Mouse (Mus musculus) forebrain, embryonic 12.5 days (tissue): Measurements from ENCODE around the gene Hist1h2aa. TPM values are rescaled to one million over a fixed set of nuclear protein-coding genes. Genes with fewer than 3 reads are reported as not detected.

Source experiments
- ATAC-seq: fragments of 200-750 bp; cut with Nextera tagmentation; 2 replicates; pipeline ENCODE4 v1.8.0; 2017; ENCODE audit warnings: moderate TSS enrichment; ENCODE audit not compliant: low FRiP score
- H3K27ac ChIP-seq: fragments of 300-500 bp; sonication (generic); 2 replicates; pipeline ENCODE4 v1.5.1; 2016; ENCODE audit warnings: mild to moderate bottlenecking
- H3K27me3 ChIP-seq: fragments of 300-500 bp; sonication (generic); 2 replicates; pipeline ENCODE4 v1.6.1; 2016; ENCODE audit warnings: mild to moderate bottlenecking
- H3K36me3 ChIP-seq: fragments of 300-500 bp; sonication (generic); replicated peaks from 2 replicates; pipeline ENCODE4 v1.6.1; 2016; ENCODE audit warnings: mild to moderate bottlenecking
- H3K4me1 ChIP-seq: fragments of 300-500 bp; sonication (generic); 2 replicates; pipeline ENCODE4 v1.6.1; 2016
- H3K4me2 ChIP-seq: fragments of 300-500 bp; sonication (generic); 2 replicates; pipeline ENCODE4 v1.6.1; 2016; ENCODE audit warnings: mild to moderate bottlenecking, moderate library complexity
- H3K4me3 ChIP-seq: fragments of 300-500 bp; sonication (generic); replicated peaks from 2 replicates; pipeline ENCODE4 v1.5.1; 2016; ENCODE audit warnings: mild to moderate bottlenecking
- H3K9ac ChIP-seq: fragments of 300-500 bp; sonication (generic); 2 replicates; pipeline ENCODE4 v1.6.1; 2016; ENCODE audit warnings: mild to moderate bottlenecking
- H3K9me3 ChIP-seq: fragments of 300-500 bp; sonication (generic); 2 replicates; pipeline ENCODE4 v1.6.1; 2016
- WGBS: fragments of 180-500 bp; shearing (Covaris S2); methylation state at CpG from one replicate; pipeline ENCODE4 v1.1.7; 2016; 5-methylcytosine and 5-hydroxymethylcytosine counted together
- microRNA-seq: library from miRNA; unstranded; fragments of <30 nt; microRNA quantifications from one replicate; pipeline ENCODE4, GENCODE M21; 2017
- polyA plus RNA-seq: library from polyadenylated mRNA; unstranded; fragments of >200 nt; fragmentation: Nextera tagmentation; extraction: Ambion mirVana; gene quantifications from 2 replicates; pipeline ENCODE4 v1.2.1, GENCODE M21; 2016

Gene Hist1h2aa
- polyA plus RNA-seq, 1 experiment from 2014 or later, result not detected

DNA sequence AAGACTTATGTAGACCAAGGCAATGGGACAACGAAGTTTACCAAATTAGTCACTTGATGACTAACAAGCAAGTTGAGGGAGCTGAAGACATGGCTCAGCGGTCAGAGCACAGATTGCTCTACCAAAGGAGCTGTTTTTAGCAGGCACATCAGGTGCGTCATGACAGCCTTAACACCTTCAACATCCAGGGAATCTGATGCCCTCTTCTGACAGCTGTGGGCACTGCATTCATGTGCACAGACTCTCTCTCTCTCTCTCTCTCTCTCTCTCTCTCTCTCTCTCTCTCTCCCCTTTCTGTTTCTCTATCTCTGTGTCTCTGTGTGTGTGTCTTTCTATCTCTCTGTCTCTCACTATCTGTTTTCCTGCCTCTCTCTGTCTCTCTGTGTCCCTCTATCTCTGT, 16.7 kb downstream of the Hist1h2aa start:
- no peak overlapping the region for H3K27ac ChIP-seq
- no peak for ATAC-seq
- 73% methylated on average over 3 of the region's 3 CpGs for WGBS

DNA sequence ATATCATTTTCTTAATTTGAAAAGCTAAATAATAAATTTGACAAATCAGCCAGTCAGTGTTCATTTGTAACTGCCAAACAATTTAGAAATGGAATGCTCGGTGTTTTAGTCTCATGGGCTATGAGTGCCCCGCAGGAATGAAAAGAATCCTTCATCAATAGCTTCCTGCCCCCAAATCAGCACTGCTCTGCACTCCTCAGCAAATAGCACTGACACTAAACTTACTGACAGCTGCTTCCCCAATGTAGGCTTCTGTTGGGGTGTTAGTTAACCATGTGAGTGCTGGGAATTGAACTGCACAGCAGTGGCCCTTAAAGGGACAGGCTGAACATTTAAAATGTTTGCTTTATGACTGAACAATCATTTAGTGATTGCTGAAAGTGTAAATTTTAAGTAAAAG, 25.5 kb downstream of the Hist1h2aa start:
- Histone ChIP-seq H3K4me1 (peaks cover 8% of the 10 kb centered on the region; the same call in 1 of the 2 replicates), H3K36me3 (no peaks in the 10 kb centered on the region), H3K9ac (no peak overlapping the region), H3K4me2 (no peak overlapping the region), H3K9me3 (no peaks in the 10 kb centered on the region), H3K27ac (no peak overlapping the region), H3K27me3 (no peaks in the 10 kb centered on the region), H3K4me3 (no peak overlapping the region)
- WGBS, result 31% methylated on average over 2 of the region's 2 CpGs
- 0 out of 2 replicates have a peak, but pooled peaks have one; percentile 20 for ATAC-seq

More for the DNA sequence above, 16.7 kb downstream of the Hist1h2aa start:
- no peak overlapping the region for H3K9ac ChIP-seq
- peaks cover 13% of the 10 kb centered on the region for H3K4me1 ChIP-seq
- no peak overlapping the region for H3K4me3 ChIP-seq
- no peaks in the 10 kb centered on the region for H3K36me3 ChIP-seq
- no peak overlapping the region for H3K4me2 ChIP-seq
- no peaks in the 10 kb centered on the region for H3K9me3 ChIP-seq
- peaks cover 16% of the 10 kb centered on the region; the same call in 1 of the 2 replicates for H3K27me3 ChIP-seq

DNA sequence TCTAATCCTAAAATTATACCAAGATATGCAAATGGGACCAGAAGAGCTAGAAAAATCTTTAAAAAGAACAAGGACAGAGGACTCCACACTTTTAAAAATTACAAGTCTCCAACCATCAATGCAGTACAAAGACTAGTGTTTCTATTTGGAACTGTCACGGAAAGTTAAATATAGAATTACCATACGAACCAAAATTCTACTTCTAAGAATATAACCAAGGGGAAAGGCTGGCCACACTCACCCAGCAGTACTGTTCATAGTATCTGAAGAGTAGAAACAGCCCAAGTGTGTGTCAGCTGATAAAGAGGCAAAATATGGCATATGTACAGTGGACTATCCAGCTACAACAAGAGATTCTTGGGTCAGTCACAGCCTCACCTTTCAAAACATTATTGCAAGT, 30.6 kb downstream of the Hist1h2aa start:
- WGBS, result 92% methylated on average over 2 of the region's 2 CpGs
- Histone ChIP-seq H3K9me3 (no peaks in the 10 kb centered on the region), H3K4me1 (no peaks in the 10 kb centered on the region), H3K4me2 (no peak overlapping the region), H3K27me3 (no peaks in the 10 kb centered on the region), H3K9ac (no peak overlapping the region), H3K4me3 (no peak overlapping the region), H3K36me3 (no peaks in the 10 kb centered on the region), H3K27ac (no peak overlapping the region)
- no peak for ATAC-seq

DNA sequence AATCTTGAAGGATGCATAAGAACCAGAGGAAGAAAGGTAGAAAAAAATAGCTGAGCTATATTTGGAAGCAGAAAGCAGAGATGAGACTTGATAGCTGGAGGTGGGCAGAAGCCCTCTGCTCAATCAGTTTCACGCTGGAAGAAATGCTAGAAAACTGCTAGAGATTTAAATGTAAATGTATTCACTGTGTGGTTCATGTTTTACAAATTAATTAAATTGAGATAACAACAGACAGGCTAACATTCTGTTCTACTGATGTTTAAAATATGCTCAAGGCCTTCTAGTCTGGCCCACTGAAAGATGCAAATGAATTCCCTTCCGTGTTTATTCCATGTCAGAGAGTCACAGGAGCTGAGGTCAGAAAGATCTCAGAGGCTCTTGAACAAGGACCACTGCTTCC, 37.6 kb downstream of the Hist1h2aa start:
- H3K4me2 ChIP-seq, result no peak overlapping the region
- no peaks in the 10 kb centered on the region for H3K27me3 ChIP-seq
- no peaks in the 10 kb centered on the region for H3K4me1 ChIP-seq
- H3K36me3 ChIP-seq, result no peaks in the 10 kb centered on the region
- no peaks in the 10 kb centered on the region for H3K9me3 ChIP-seq
- WGBS, result 69% methylated on average over 2 of the region's 2 CpGs
- H3K27ac ChIP-seq, result no peak overlapping the region
- H3K9ac ChIP-seq, result no peak overlapping the region
- ATAC-seq, result no peak
- no peak overlapping the region for H3K4me3 ChIP-seq

GRCm38 (mm10) chr13:23972271-23972670, 38.0 kb downstream of the Hist1h2aa start:
- Histone ChIP-seq H3K27ac (no peak overlapping the region), H3K9me3 (no peaks in the 10 kb centered on the region), H3K4me2 (no peak overlapping the region), H3K36me3 (no peaks in the 10 kb centered on the region), H3K27me3 (no peaks in the 10 kb centered on the region), H3K9ac (no peak overlapping the region), H3K4me3 (no peak overlapping the region), H3K4me1 (no peaks in the 10 kb centered on the region)
- ATAC-seq, result no peak
- WGBS, result 85% methylated on average over 5 of the region's 5 CpGs

Small RNAs within 50 kb of the gene (microRNA-seq; reads per million reads assigned to microRNA genes)
- gene Gm44344, result not detected

Other genes starting within 250 kb of the Hist1h2aa start
- not detected in 2 replicates for gene Hist1h1t, start 238.6 kb upstream of the Hist1h2aa start, polyA plus RNA-seq
- gene Hist1h4c, start 236.0 kb upstream of the Hist1h2aa start, polyA plus RNA-seq, result 6.1 and 9.8 TPM in 2 replicates
- 2.0 and 2.5 TPM in 2 replicates for gene Hfe, start 223.6 kb upstream of the Hist1h2aa start, polyA plus RNA-seq
- 15.2 and 15.9 TPM in 2 replicates for gene Hist1h1c, start 195.7 kb upstream of the Hist1h2aa start, polyA plus RNA-seq
- 11.1 and 13.8 TPM in 2 replicates for gene Hist1h3c, start 188.9 kb upstream of the Hist1h2aa start, polyA plus RNA-seq
- 2.2 and 3.5 TPM in 2 replicates for gene Hist1h2bb, start 187.7 kb upstream of the Hist1h2aa start, polyA plus RNA-seq
- 59.9 and 73.2 TPM in 2 replicates for gene Hist1h2ab, start 183.3 kb upstream of the Hist1h2aa start, polyA plus RNA-seq
- 14.0 and 15.8 TPM in 2 replicates for gene Hist1h3b, start 182.2 kb upstream of the Hist1h2aa start, polyA plus RNA-seq
- gene Hist1h4b, start 177.4 kb upstream of the Hist1h2aa start, polyA plus RNA-seq, result 5.3 and 8.2 TPM in 2 replicates
- 0.88 TPM in 1 of 2 replicates, not detected in the other for gene Hist1h4a, start 173.2 kb upstream of the Hist1h2aa start, polyA plus RNA-seq
- gene Hist1h3a, start 172.1 kb upstream of the Hist1h2aa start, polyA plus RNA-seq, result 5.1 and 5.2 TPM in 2 replicates
- gene Hist1h1a, start 170.8 kb upstream of the Hist1h2aa start, polyA plus RNA-seq, result 3.3 and 4.0 TPM in 2 replicates
- gene Trim38, start 164.5 kb upstream of the Hist1h2aa start, polyA plus RNA-seq, result 0.18 TPM in 1 of 2 replicates, not detected in the other
- not detected in 2 replicates for gene Slc17a2, start 127.5 kb upstream of the Hist1h2aa start, polyA plus RNA-seq
- gene Slc17a3, start 95.0 kb upstream of the Hist1h2aa start, polyA plus RNA-seq, result not detected in 2 replicates
- gene Slc17a1, start 66.7 kb upstream of the Hist1h2aa start, polyA plus RNA-seq, result not detected in 2 replicates
- gene Slc17a4, start 19.5 kb upstream of the Hist1h2aa start, polyA plus RNA-seq, result not detected in 2 replicates
- not detected in 2 replicates for gene Hist1h2ba, start 306 bp upstream of the Hist1h2aa start, polyA plus RNA-seq
- 1.5 and 1.9 TPM in 2 replicates for gene Scgn, start 56.8 kb downstream of the Hist1h2aa start, polyA plus RNA-seq